Mouse (Mus musculus) cerebellum, adult 2 months (tissue): Measurements from ENCODE around the gene Cc2d2b.

Experiments
- CTCF ChIP-seq: fragments of 200-500 bp; IDR thresholded peaks from 2 replicates; pipeline ENCODE4 v1.5.1; 2011; ENCODE audit warnings: low read depth, mild to moderate bottlenecking, control low read depth, low read length, moderate library complexity, borderline replicate concordance; ENCODE audit not compliant: insufficient read depth
- POLR2A ChIP-seq: fragments of 200-500 bp; IDR thresholded peaks from 2 replicates; pipeline ENCODE4 v1.6.1; 2011; ENCODE audit warnings: low read length, control low read depth, borderline replicate concordance; ENCODE audit not compliant: insufficient read depth

- TF ChIP-seq POLR2A = no peak
- TF ChIP-seq CTCF = no peak
These were observed 64.2 kb downstream of the Cc2d2b start for GRCm38 (mm10) chr19:40812778-40813177.
